Mouse (Mus musculus): ENCODE data around the gene 2310061I04Rik. TPM values are rescaled to one million over a fixed set of nuclear protein-coding genes. Genes with fewer than 3 reads are reported as not detected.

2310061I04Rik gene
- total and polyA plus RNA-seq, 3 experiments: 11.4 to 106 TPM; not detected in 1

- no peaks in the 10 kb centered on the region for H3K27me3 ChIP-seq (ENCODE audit: control insufficient read depth in 1 of 2, insufficient read depth in 2 of 2, low read length in 2 of 2)
- peaks cover 18% of the 10 kb centered on the region for H3K79me2 ChIP-seq (ENCODE audit: control insufficient read depth, insufficient read depth, low read length, poor library complexity)
- H3K4me3 ChIP-seq (ENCODE audit: control insufficient read depth in 1 of 2, insufficient read depth in 1 of 2, low read depth in 2 of 2, low read length in 2 of 2): no peak overlapping the region
- TF ChIP-seq SIN3A (IDR thresholded peaks at IDR 0.05; ENCODE audit: low read length) (no peak), CTCF (IDR thresholded peaks at IDR 0.05 in 2 of 3, conservative IDR thresholded peaks at IDR 0.05 in 1 of 3; ENCODE audit: control insufficient read depth in 1 of 3, insufficient read depth in 1 of 3, low read depth in 2 of 3, low read length in 3 of 3, poor library complexity in 1 of 3, severe bottlenecking in 1 of 3) (peak in 1 of 3 experiments; percentile 41; a peak in 2 of 6 replicates), BHLHE40 (IDR thresholded peaks at IDR 0.05; ENCODE audit: borderline replicate concordance, low read depth, low read length) (no peak)
- H3K27ac ChIP-seq (ENCODE audit: control insufficient read depth, low read depth, low read length): no peak overlapping the region
- no peak for DNase-seq (ENCODE audit: low read depth, low spot score)
- no peak overlapping the region for H3K9ac ChIP-seq (ENCODE audit: control insufficient read depth, low read depth, low read length, poor library complexity, severe bottlenecking)
- H3K9me3 ChIP-seq (replicated peaks; ENCODE audit: insufficient read depth, low read length): no peaks in the 10 kb centered on the region
- peaks cover 4 to 24% of the 10 kb centered on the region in 2 experiments; a peak in 3 of 4 replicates for H3K36me3 ChIP-seq (ENCODE audit: control insufficient read depth in 1 of 2, insufficient read depth in 2 of 2, low read length in 2 of 2)
- H3K4me1 ChIP-seq (ENCODE audit: control insufficient read depth in 1 of 2, insufficient read depth in 2 of 2, low read length in 2 of 2): peaks cover 0 to 22% of the 10 kb centered on the region in 2 experiments; a peak in 3 of 4 replicates
Measured at GRCm38 (mm10) chr17:35843514-35843913, 53.7 kb downstream of the 2310061I04Rik start.

Other genes with a start within 250 kb of the 2310061I04Rik start
- gene Vars2, start 229.8 kb downstream of the 2310061I04Rik start, total RNA-seq (2012; rRNA removed): 21.8 and 24.0 TPM in 2 replicates
- 10 to 100 TPM in 1 of 2 experiments, not detected in 1; 34.0 TPM for gene Vars2, start 229.8 kb downstream of the 2310061I04Rik start, polyA plus RNA-seq (2012; ENCODE audit: insufficient read depth in 1 of 2, insufficient read length in 2 of 2, low read depth in 1 of 2, low replicate concordance in 2 of 2, missing spikeins in 1 of 2)
- gene Gtf2h4, start 223.7 kb downstream of the 2310061I04Rik start, total RNA-seq (2012; rRNA removed): 68.1 and 76.3 TPM in 2 replicates
- 10 to 100 TPM in 1 of 2 experiments, not detected in 1; 97.6 TPM for gene Gtf2h4, start 223.7 kb downstream of the 2310061I04Rik start, polyA plus RNA-seq (2012; ENCODE audit: insufficient read depth in 1 of 2, insufficient read length in 2 of 2, low read depth in 1 of 2, low replicate concordance in 2 of 2, missing spikeins in 1 of 2)
- 2.6 TPM in 2 replicates for gene Ddr1, start 192.8 kb downstream of the 2310061I04Rik start, total RNA-seq (2012; rRNA removed)
- gene Ddr1, start 192.8 kb downstream of the 2310061I04Rik start, polyA plus RNA-seq (2012; ENCODE audit: insufficient read depth in 1 of 2, insufficient read length in 2 of 2, low read depth in 1 of 2, low replicate concordance in 2 of 2, missing spikeins in 1 of 2): 1 to 10 TPM in 1 of 2 experiments, not detected in 1; 7.9 TPM
- gene Ier3, start 75.7 kb downstream of the 2310061I04Rik start, total RNA-seq (2012; rRNA removed): 5.5 and 8.4 TPM in 2 replicates
- gene Ier3, start 75.7 kb downstream of the 2310061I04Rik start, polyA plus RNA-seq (2012; ENCODE audit: insufficient read depth in 1 of 2, insufficient read length in 2 of 2, low read depth in 1 of 2, low replicate concordance in 2 of 2, missing spikeins in 1 of 2): 10 to 100 TPM in 1 of 2 experiments, not detected in 1; 12.2 TPM
- 38.1 and 39.5 TPM in 2 replicates for gene Flot1, start 74.2 kb downstream of the 2310061I04Rik start, total RNA-seq (2012; rRNA removed)
- gene Flot1, start 74.2 kb downstream of the 2310061I04Rik start, polyA plus RNA-seq (2012; ENCODE audit: insufficient read depth in 1 of 2, insufficient read length in 2 of 2, low read depth in 1 of 2, low replicate concordance in 2 of 2, missing spikeins in 1 of 2): 10 to 100 TPM in 1 of 2 experiments, not detected in 1; 64.1 TPM
- 1,137 and 1,211 TPM in 2 replicates for gene Tubb5, start 59.1 kb downstream of the 2310061I04Rik start, total RNA-seq (2012; rRNA removed)
- 1,000 to 10,000 TPM; 1,040 to 1,575 TPM for gene Tubb5, start 59.1 kb downstream of the 2310061I04Rik start, polyA plus RNA-seq (2012; ENCODE audit: insufficient read depth in 1 of 2, insufficient read length in 2 of 2, low read depth in 1 of 2, low replicate concordance in 2 of 2, missing spikeins in 1 of 2)
- gene Mdc1, start 55.9 kb downstream of the 2310061I04Rik start, total RNA-seq (2012; rRNA removed): 15.0 and 17.2 TPM in 2 replicates
- 10 to 100 TPM; 46.6 to 77.9 TPM for gene Mdc1, start 55.9 kb downstream of the 2310061I04Rik start, polyA plus RNA-seq (2012; ENCODE audit: insufficient read depth in 1 of 2, insufficient read length in 2 of 2, low read depth in 1 of 2, low replicate concordance in 2 of 2, missing spikeins in 1 of 2)
- gene Nrm, start 36.1 kb downstream of the 2310061I04Rik start, total RNA-seq (2012; rRNA removed): 11.1 and 13.7 TPM in 2 replicates
- gene Nrm, start 36.1 kb downstream of the 2310061I04Rik start, polyA plus RNA-seq (2012; ENCODE audit: insufficient read depth in 1 of 2, insufficient read length in 2 of 2, low read depth in 1 of 2, low replicate concordance in 2 of 2, missing spikeins in 1 of 2): 10 to 100 TPM in 1 of 2 experiments, not detected in 1; 49.9 TPM
- 10.1 and 12.7 TPM in 2 replicates for gene Ppp1r18, start 31.8 kb downstream of the 2310061I04Rik start, total RNA-seq (2012; rRNA removed)
- gene Ppp1r18, start 31.8 kb downstream of the 2310061I04Rik start, polyA plus RNA-seq (2012; ENCODE audit: insufficient read depth in 1 of 2, insufficient read length in 2 of 2, low read depth in 1 of 2, low replicate concordance in 2 of 2, missing spikeins in 1 of 2): 10 to 100 TPM in 1 of 2 experiments, not detected in 1; 36.2 TPM
- gene Dhx16, start 17.6 kb downstream of the 2310061I04Rik start, total RNA-seq (2012; rRNA removed): 75.4 and 79.2 TPM in 2 replicates
- 100 to 1,000 TPM in 1 of 2 experiments, not detected in 1; 101 TPM for gene Dhx16, start 17.6 kb downstream of the 2310061I04Rik start, polyA plus RNA-seq (2012; ENCODE audit: insufficient read depth in 1 of 2, insufficient read length in 2 of 2, low read depth in 1 of 2, low replicate concordance in 2 of 2, missing spikeins in 1 of 2)
- 4.4 and 4.6 TPM in 2 replicates for gene Atat1, start 12.6 kb upstream of the 2310061I04Rik start, total RNA-seq (2012; rRNA removed)
- gene Atat1, start 12.6 kb upstream of the 2310061I04Rik start, polyA plus RNA-seq (2012; ENCODE audit: insufficient read depth in 1 of 2, insufficient read length in 2 of 2, low read depth in 1 of 2, low replicate concordance in 2 of 2, missing spikeins in 1 of 2): 10 to 100 TPM in 1 of 2 experiments, not detected in 1; 14.4 TPM
- gene Mrps18b, start 19.0 kb upstream of the 2310061I04Rik start, total RNA-seq (2012; rRNA removed): 149 and 179 TPM in 2 replicates
- 100 to 1,000 TPM in 1 of 2 experiments, not detected in 1; 239 TPM for gene Mrps18b, start 19.0 kb upstream of the 2310061I04Rik start, polyA plus RNA-seq (2012; ENCODE audit: insufficient read depth in 1 of 2, insufficient read length in 2 of 2, low read depth in 1 of 2, low replicate concordance in 2 of 2, missing spikeins in 1 of 2)
- 24.2 and 25.3 TPM in 2 replicates for gene Ppp1r10, start 19.0 kb upstream of the 2310061I04Rik start, total RNA-seq (2012; rRNA removed)
- gene Ppp1r10, start 19.0 kb upstream of the 2310061I04Rik start, polyA plus RNA-seq (2012; ENCODE audit: insufficient read depth in 1 of 2, insufficient read length in 2 of 2, low read depth in 1 of 2, low replicate concordance in 2 of 2, missing spikeins in 1 of 2): 10 to 100 TPM in 1 of 2 experiments, not detected in 1; 61.4 TPM
- 137 and 142 TPM in 2 replicates for gene Abcf1, start 72.3 kb upstream of the 2310061I04Rik start, total RNA-seq (2012; rRNA removed)
- 100 to 1,000 TPM in 1 of 2 experiments, not detected in 1; 312 TPM for gene Abcf1, start 72.3 kb upstream of the 2310061I04Rik start, polyA plus RNA-seq (2012; ENCODE audit: insufficient read depth in 1 of 2, insufficient read length in 2 of 2, low read depth in 1 of 2, low replicate concordance in 2 of 2, missing spikeins in 1 of 2)
- gene Gnl1, start 82.4 kb upstream of the 2310061I04Rik start, total RNA-seq (2012; rRNA removed): 50.7 and 57.1 TPM in 2 replicates
- gene Gnl1, start 82.4 kb upstream of the 2310061I04Rik start, polyA plus RNA-seq (2012; ENCODE audit: insufficient read depth in 1 of 2, insufficient read length in 2 of 2, low read depth in 1 of 2, low replicate concordance in 2 of 2, missing spikeins in 1 of 2): 10 to 100 TPM in 1 of 2 experiments, not detected in 1; 98.5 TPM
- 12.2 and 13.8 TPM in 2 replicates for gene Prr3, start 82.8 kb upstream of the 2310061I04Rik start, total RNA-seq (2012; rRNA removed)
- 10 to 100 TPM in 1 of 2 experiments, not detected in 1; 48.1 TPM for gene Prr3, start 82.8 kb upstream of the 2310061I04Rik start, polyA plus RNA-seq (2012; ENCODE audit: insufficient read depth in 1 of 2, insufficient read length in 2 of 2, low read depth in 1 of 2, low replicate concordance in 2 of 2, missing spikeins in 1 of 2)
- 25.4 and 25.9 TPM in 2 replicates for gene H2-T24, start 123.1 kb upstream of the 2310061I04Rik start, total RNA-seq (2012; rRNA removed)
- 10 to 100 TPM in 1 of 2 experiments, not detected in 1; 14.1 TPM for gene H2-T24, start 123.1 kb upstream of the 2310061I04Rik start, polyA plus RNA-seq (2012; ENCODE audit: insufficient read depth in 1 of 2, insufficient read length in 2 of 2, low read depth in 1 of 2, low replicate concordance in 2 of 2, missing spikeins in 1 of 2)
- 18.3 and 20.3 TPM in 2 replicates for gene H2-T23, start 135.4 kb upstream of the 2310061I04Rik start, total RNA-seq (2012; rRNA removed)
- gene H2-T23, start 135.4 kb upstream of the 2310061I04Rik start, polyA plus RNA-seq (2012; ENCODE audit: insufficient read depth in 1 of 2, insufficient read length in 2 of 2, low read depth in 1 of 2, low replicate concordance in 2 of 2, missing spikeins in 1 of 2): 10 to 100 TPM in 1 of 2 experiments, not detected in 1; 12.2 TPM
- gene H2-T22, start 145.3 kb upstream of the 2310061I04Rik start, total RNA-seq (2012; rRNA removed): 22.5 and 27.0 TPM in 2 replicates
- gene H2-T22, start 145.3 kb upstream of the 2310061I04Rik start, polyA plus RNA-seq (2012; ENCODE audit: insufficient read depth in 1 of 2, insufficient read length in 2 of 2, low read depth in 1 of 2, low replicate concordance in 2 of 2, missing spikeins in 1 of 2): 10 to 100 TPM in 1 of 2 experiments, not detected in 1; 45.5 TPM
- gene Gm6034, start 145.5 kb upstream of the 2310061I04Rik start, total RNA-seq (2012; rRNA removed): not detected in 2 replicates
- under 1 TPM in 1 of 2 experiments, not detected in 1; 0.11 TPM for gene Gm6034, start 145.5 kb upstream of the 2310061I04Rik start, polyA plus RNA-seq (2012; ENCODE audit: insufficient read depth in 1 of 2, insufficient read length in 2 of 2, low read depth in 1 of 2, low replicate concordance in 2 of 2, missing spikeins in 1 of 2)
- gene Gm11127, start 160.9 kb upstream of the 2310061I04Rik start, total RNA-seq (2012; rRNA removed): 5.8 and 6.4 TPM in 2 replicates
- gene Gm11127, start 160.9 kb upstream of the 2310061I04Rik start, polyA plus RNA-seq (2012; ENCODE audit: insufficient read depth in 1 of 2, insufficient read length in 2 of 2, low read depth in 1 of 2, low replicate concordance in 2 of 2, missing spikeins in 1 of 2): 1 to 10 TPM in 1 of 2 experiments, not detected in 1; 1.5 TPM
- gene Gm19684, start 224.2 kb upstream of the 2310061I04Rik start, total RNA-seq (2012; rRNA removed): not detected in 2 replicates
- not detected for gene Gm19684, start 224.2 kb upstream of the 2310061I04Rik start, polyA plus RNA-seq (2012; ENCODE audit: insufficient read depth in 1 of 2, insufficient read length in 2 of 2, low read depth in 1 of 2, low replicate concordance in 2 of 2, missing spikeins in 1 of 2)
- not detected in 2 replicates for gene Gm7030, start 232.0 kb upstream of the 2310061I04Rik start, total RNA-seq (2012; rRNA removed)
- gene Gm7030, start 232.0 kb upstream of the 2310061I04Rik start, polyA plus RNA-seq (2012; ENCODE audit: insufficient read depth in 1 of 2, insufficient read length in 2 of 2, low read depth in 1 of 2, low replicate concordance in 2 of 2, missing spikeins in 1 of 2): not detected

Data from MEL (cell line).